Mouse (Mus musculus) heart, adult 2 months (tissue): ENCODE data around the gene Ksr2.

Source experiments
- CTCF ChIP-seq: fragments of 200-600 bp; IDR thresholded peaks from 2 replicates; pipeline ENCODE4 v1.8.1; 2022; ENCODE audit warnings: antibody characterized with exemption, mild to moderate bottlenecking, moderate library complexity
- EP300 ChIP-seq: fragments of 200-500 bp; IDR thresholded peaks from 2 replicates; pipeline ENCODE4 v1.6.1; 2011; ENCODE audit warnings: low read depth, low read length, control low read depth; ENCODE audit not compliant: insufficient read depth
- POLR2A ChIP-seq: fragments of 200-500 bp; IDR thresholded peaks from 2 replicates; pipeline ENCODE4 v1.6.1; 2011; ENCODE audit warnings: mild to moderate bottlenecking, low read depth, low read length, control low read depth; ENCODE audit not compliant: insufficient read depth

GRCm38 (mm10) chr5:117457121-117457520 lies 43.3 kb downstream of the Ksr2 start:
- no peak for TF ChIP-seq CTCF
- TF ChIP-seq POLR2A = no peak
- no peak for TF ChIP-seq EP300
